Mouse (Mus musculus) heart, postnatal 0 days (tissue): Measurements from ENCODE around the gene Smo.

Source experiments
- CTCF ChIP-seq: IDR thresholded peaks from 2 replicates; pipeline ENCODE4 v1.5.1; 2016; ENCODE audit warnings: antibody characterized with exemption, control low read depth, low read depth
- EP300 ChIP-seq: IDR thresholded peaks from 2 replicates; pipeline ENCODE4 v1.6.1; 2016; ENCODE audit warnings: antibody characterized with exemption, low read depth

DNA sequence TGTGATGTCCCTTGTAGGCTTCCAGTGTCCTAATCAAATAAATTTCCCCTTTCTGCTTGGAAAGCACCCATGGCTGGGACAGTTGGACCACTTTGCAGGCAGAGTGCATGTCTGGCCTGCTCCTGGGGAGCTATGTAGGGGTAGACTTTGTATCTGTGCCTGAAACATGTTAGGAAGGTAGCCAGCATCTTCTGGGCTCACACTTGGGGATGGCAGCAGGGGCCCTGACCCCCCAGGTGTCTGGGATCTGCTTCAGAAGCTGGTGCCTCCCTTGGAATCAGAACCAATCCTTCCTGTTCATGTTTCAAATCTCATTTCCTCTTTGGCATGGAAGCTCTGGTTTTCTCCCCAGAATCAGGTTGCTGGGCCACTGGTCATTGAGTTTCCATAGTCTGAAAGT, 38.2 kb upstream of the Smo start:
- TF ChIP-seq CTCF (no peak), EP300 (no peak)
